Mouse (Mus musculus): ENCODE data around the gene Scgb2b27. TPM values are rescaled to one million over a fixed set of nuclear protein-coding genes. Genes with fewer than 3 reads are reported as not detected.

The Scgb2b27 gene
- not detected in 2 replicates for polyA plus RNA-seq (2012; rRNA removed; ENCODE audit: low replicate concordance)

DNA sequence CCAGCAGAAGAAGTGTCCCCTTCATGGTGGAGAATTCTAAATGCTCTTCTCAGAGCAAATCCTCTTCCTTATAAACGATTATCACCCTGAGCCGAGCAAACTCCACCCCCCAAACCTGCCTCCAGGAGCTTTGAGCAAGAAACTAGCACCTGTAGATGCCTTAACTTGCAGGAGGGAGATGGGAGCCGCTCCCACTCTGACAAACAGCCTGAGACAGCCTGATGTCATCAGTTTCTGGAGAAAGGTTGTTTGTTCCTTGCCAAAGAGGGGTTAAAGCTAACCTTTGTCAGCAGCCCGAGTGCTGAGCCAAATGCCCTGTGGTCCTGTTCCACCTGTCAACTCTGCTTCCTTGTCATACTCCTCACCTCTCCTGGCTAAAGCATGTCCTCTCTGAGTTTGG lies at the start of gene Scgb2b27:
Scgb2b27 (minus strand) TSS at position 101 of the 400 bp plus-strand sequence.

GRCm38 (mm10) chr7:34021183-34021582 lies 7.4 kb upstream of the Scgb2b27 start, which contains the start of gene Scgb1b27:
Gene Scgb1b27, plus strand, starts transcription at chr7:34021483.

Other genes starting within 250 kb of the Scgb2b27 start
- not detected in 2 replicates for gene Scgb2b26, start 68.9 kb downstream of the Scgb2b27 start, polyA plus RNA-seq (2012; rRNA removed; ENCODE audit: low replicate concordance)
- gene Scgb1b27, start 7.5 kb upstream of the Scgb2b27 start, polyA plus RNA-seq (2012; rRNA removed; ENCODE audit: low replicate concordance): not detected in 2 replicates
- gene Scgb1b30, start 81.5 kb upstream of the Scgb2b27 start, polyA plus RNA-seq (2012; rRNA removed; ENCODE audit: low replicate concordance): not detected in 2 replicates
- gene Wtip, start 119.3 kb upstream of the Scgb2b27 start, polyA plus RNA-seq (2012; rRNA removed; ENCODE audit: low replicate concordance): 14.5 and 16.8 TPM in 2 replicates
- gene Uba2, start 155.7 kb upstream of the Scgb2b27 start, polyA plus RNA-seq (2012; rRNA removed; ENCODE audit: low replicate concordance): 9.0 and 9.9 TPM in 2 replicates
- 12.8 and 18.8 TPM in 2 replicates for gene Pdcd2l, start 182.7 kb upstream of the Scgb2b27 start, polyA plus RNA-seq (2012; rRNA removed; ENCODE audit: low replicate concordance)
- 459 and 493 TPM in 2 replicates for gene Gpi1, start 216.4 kb upstream of the Scgb2b27 start, polyA plus RNA-seq (2012; rRNA removed; ENCODE audit: low replicate concordance)
- gene Gm6096, start 237.1 kb upstream of the Scgb2b27 start, polyA plus RNA-seq (2012; rRNA removed; ENCODE audit: low replicate concordance): not detected in 2 replicates

All from duodenum, adult 2 months (tissue).